Mouse (Mus musculus): Measurements from ENCODE around the gene P2ry14. TPM values are rescaled to one million over a fixed set of nuclear protein-coding genes. Genes with fewer than 3 reads are reported as not detected.

Gene P2ry14
- polyA plus RNA-seq, 1 experiment from 2014 or later = 2.3 TPM

DNA sequence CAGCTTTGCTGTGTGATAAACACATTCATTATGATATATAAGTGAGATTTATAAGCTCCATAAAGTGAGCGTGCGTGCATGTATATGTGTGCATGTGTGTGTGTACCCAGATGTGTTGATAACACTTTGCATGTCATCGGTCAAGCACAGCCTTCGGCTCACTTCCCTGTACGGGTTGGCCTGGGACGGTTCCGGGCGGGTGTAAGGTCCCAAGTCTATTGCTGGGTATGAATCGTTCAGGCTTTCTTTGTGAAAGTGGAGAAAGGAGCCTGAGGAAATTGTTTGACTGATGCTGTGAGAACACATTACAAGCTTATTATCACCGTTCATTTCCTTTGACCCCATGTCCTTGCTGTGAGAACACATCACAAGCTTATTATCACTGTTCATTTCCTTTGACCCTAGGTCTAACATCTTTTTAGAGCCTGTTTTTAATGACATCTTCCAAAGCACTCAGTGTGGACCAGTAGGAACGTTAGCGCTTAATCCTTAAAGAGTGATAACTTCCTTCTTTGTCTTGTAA, 14.4 kb downstream of the P2ry14 start:
- no peaks in the 10 kb centered on the region for H3K4me1 ChIP-seq (ENCODE audit: control insufficient read depth, insufficient read depth, low read length)
- H3K9me3 ChIP-seq (ENCODE audit: control insufficient read depth, low read length) = no peaks in the 10 kb centered on the region
- no peak overlapping the region for H3K4me2 ChIP-seq (replicated peaks; ENCODE audit: low read depth, low read length)
- H3K27ac ChIP-seq (ENCODE audit: low read depth, low read length) = no peak overlapping the region
- no peaks in the 10 kb centered on the region for H3K27me3 ChIP-seq (ENCODE audit: control insufficient read depth, insufficient read depth, low read length)
- no peak for ATAC-seq (ENCODE audit: low FRiP score, low TSS enrichment)
- no peaks in the 10 kb centered on the region for H3K36me3 ChIP-seq (ENCODE audit: control insufficient read depth, insufficient read depth, low read length)
- no peak overlapping the region for H3K9ac ChIP-seq (ENCODE audit: low read depth, low read length)
- WGBS = 82% methylated on average over 12 of the region's 12 CpGs
- no peak overlapping the region for H3K4me3 ChIP-seq (ENCODE audit: low read length)

DNA sequence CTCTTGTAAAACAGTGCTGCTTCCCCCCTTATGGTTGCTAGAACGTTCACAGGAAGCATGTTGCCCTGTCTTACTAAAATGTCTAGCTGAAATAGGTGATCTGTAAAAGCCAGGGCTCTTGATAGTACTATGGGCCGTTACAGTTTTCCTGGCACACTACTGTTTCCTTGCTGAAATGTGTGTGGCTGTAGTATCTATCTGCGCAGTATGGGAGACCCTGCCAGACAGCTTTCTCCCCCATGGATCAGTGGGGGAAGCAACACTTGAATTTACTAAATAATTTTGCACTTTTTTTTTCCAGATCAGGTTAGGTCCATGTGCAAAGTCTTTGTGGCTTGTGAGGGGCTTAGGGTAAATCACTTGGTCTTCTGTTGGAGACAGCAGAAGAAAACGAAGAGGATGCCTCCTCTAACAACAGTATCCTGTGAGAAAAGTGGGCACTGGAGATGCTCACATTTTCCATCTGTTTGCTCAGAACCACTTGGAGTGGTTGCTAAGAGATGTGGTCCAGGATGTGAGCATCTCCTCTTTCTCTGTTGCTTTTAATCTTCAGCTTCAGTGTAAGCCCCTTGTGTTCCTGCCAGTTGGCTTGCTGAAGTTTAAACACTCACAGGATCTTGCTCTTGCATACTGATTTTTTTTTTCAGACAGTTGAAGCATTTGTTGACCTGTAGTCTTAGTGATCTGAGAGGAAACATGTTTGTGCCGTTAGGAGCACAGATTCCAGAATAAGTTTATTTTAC, 17.3 kb downstream of the P2ry14 start:
- 81% methylated on average over 5 of the region's 5 CpGs for whole genome bisulfite sequencing
- Histone ChIP-seq H3K27ac (ENCODE audit: low read depth, low read length) (no peak overlapping the region), H3K9me3 (ENCODE audit: control insufficient read depth, low read length) (no peaks in the 10 kb centered on the region)

DNA sequence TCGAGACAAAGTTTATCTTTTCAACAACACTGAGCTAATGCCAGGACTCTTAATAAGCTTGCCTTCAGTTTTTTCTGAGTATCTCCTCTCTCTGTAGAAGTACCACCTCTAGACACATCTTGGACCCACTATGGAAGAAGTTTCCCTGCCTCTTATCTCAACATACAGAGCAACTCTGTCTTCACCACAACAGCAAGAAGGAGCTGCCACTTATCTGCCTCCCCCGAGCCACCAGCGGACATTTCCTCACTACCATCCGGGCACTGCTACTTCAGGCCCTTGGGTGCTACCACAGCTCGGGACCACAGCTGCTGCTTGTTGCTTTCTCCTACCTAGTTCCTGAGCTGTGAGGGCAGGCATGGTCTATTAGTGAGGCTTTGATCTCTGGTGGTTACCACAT, 20.2 kb downstream of the P2ry14 start:
- no peaks in the 10 kb centered on the region for H3K36me3 ChIP-seq (ENCODE audit: control insufficient read depth, insufficient read depth, low read length)
- no peaks in the 10 kb centered on the region for H3K9me3 ChIP-seq (ENCODE audit: control insufficient read depth, low read length)
- H3K27me3 ChIP-seq (ENCODE audit: control insufficient read depth, insufficient read depth, low read length) = no peaks in the 10 kb centered on the region
- no peak for ATAC-seq (ENCODE audit: low FRiP score, low TSS enrichment)
- no peak overlapping the region for H3K4me3 ChIP-seq (ENCODE audit: low read length)
- WGBS = 82% methylated on average over 5 of the region's 5 CpGs
- H3K27ac ChIP-seq (ENCODE audit: low read depth, low read length) = no peak overlapping the region
- no peak overlapping the region for H3K4me2 ChIP-seq (replicated peaks; ENCODE audit: low read depth, low read length)
- H3K9ac ChIP-seq (ENCODE audit: low read depth, low read length) = no peak overlapping the region
- no peaks in the 10 kb centered on the region for H3K4me1 ChIP-seq (ENCODE audit: control insufficient read depth, insufficient read depth, low read length)

More for the DNA sequence above, 17.3 kb downstream of the P2ry14 start:
- Histone ChIP-seq H3K36me3 (ENCODE audit: control insufficient read depth, insufficient read depth, low read length) (no peaks in the 10 kb centered on the region), H3K9ac (ENCODE audit: low read depth, low read length) (no peak overlapping the region), H3K4me1 (ENCODE audit: control insufficient read depth, insufficient read depth, low read length) (no peaks in the 10 kb centered on the region), H3K4me3 (ENCODE audit: low read length) (no peak overlapping the region), H3K4me2 (replicated peaks; ENCODE audit: low read depth, low read length) (no peak overlapping the region), H3K27me3 (ENCODE audit: control insufficient read depth, insufficient read depth, low read length) (no peaks in the 10 kb centered on the region)
- ATAC-seq (ENCODE audit: low FRiP score, low TSS enrichment) = no peak

DNA sequence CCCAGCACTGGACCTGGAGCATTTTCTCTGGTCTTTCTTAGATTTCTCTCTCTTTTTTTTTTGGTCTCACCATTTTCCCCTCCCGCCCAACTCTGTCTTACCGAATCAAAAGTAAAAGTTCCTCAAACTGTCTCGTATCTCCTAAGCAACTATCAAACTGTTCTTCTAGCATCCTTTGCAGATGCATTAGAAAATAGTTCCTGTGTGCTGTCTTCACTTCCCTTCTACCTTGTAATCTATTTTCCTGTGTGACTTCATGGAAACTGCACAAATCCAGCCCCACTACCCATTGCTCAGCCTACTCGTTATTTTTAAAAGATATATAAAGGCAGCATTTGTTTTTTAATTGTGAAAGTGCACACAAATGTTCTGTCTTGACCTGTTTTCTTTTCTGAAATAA, 21.5 kb downstream of the P2ry14 start:
- H3K27me3 ChIP-seq (ENCODE audit: control insufficient read depth, insufficient read depth, low read length) = no peaks in the 10 kb centered on the region
- WGBS = 92% methylated on average over 4 of the region's 4 CpGs
- no peak overlapping the region for H3K4me3 ChIP-seq (ENCODE audit: low read length)
- H3K36me3 ChIP-seq (ENCODE audit: control insufficient read depth, insufficient read depth, low read length) = no peaks in the 10 kb centered on the region
- H3K27ac ChIP-seq (ENCODE audit: low read depth, low read length) = no peak overlapping the region
- no peaks in the 10 kb centered on the region for H3K4me1 ChIP-seq (ENCODE audit: control insufficient read depth, insufficient read depth, low read length)
- no peak for ATAC-seq (ENCODE audit: low FRiP score, low TSS enrichment)
- H3K9ac ChIP-seq (ENCODE audit: low read depth, low read length) = no peak overlapping the region
- no peaks in the 10 kb centered on the region for H3K9me3 ChIP-seq (ENCODE audit: control insufficient read depth, low read length)
- no peak overlapping the region for H3K4me2 ChIP-seq (replicated peaks; ENCODE audit: low read depth, low read length)

DNA sequence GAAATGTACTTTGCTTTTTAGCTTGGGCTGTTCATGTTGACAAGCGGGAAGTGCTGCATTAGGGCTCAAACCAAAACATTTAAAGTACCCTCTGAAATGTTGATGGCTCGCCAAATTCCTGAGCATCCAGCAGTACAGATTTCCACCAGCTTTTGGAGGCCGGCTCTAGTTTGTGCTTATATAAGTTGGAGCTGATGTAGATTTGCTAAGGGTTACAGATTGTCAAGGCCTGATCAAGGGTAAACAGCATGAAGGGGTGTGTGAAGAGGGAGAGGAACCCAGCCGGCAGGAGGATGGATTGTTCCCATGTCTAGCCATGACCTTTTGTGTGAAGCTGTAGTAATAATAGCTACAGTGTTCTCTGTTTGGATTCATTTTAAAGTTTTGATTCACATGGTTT, 22.3 kb downstream of the P2ry14 start:
- Histone ChIP-seq H3K36me3 (ENCODE audit: control insufficient read depth, insufficient read depth, low read length) (no peaks in the 10 kb centered on the region), H3K27ac (ENCODE audit: low read depth, low read length) (no peak overlapping the region), H3K27me3 (ENCODE audit: control insufficient read depth, insufficient read depth, low read length) (no peaks in the 10 kb centered on the region), H3K9ac (ENCODE audit: low read depth, low read length) (no peak overlapping the region), H3K4me1 (ENCODE audit: control insufficient read depth, insufficient read depth, low read length) (no peaks in the 10 kb centered on the region), H3K4me2 (replicated peaks; ENCODE audit: low read depth, low read length) (no peak overlapping the region), H3K4me3 (ENCODE audit: low read length) (no peak overlapping the region), H3K9me3 (ENCODE audit: control insufficient read depth, low read length) (no peaks in the 10 kb centered on the region)
- 70% methylated on average over 4 of the region's 4 CpGs for WGBS
- no peak for ATAC-seq (ENCODE audit: low FRiP score, low TSS enrichment)

DNA sequence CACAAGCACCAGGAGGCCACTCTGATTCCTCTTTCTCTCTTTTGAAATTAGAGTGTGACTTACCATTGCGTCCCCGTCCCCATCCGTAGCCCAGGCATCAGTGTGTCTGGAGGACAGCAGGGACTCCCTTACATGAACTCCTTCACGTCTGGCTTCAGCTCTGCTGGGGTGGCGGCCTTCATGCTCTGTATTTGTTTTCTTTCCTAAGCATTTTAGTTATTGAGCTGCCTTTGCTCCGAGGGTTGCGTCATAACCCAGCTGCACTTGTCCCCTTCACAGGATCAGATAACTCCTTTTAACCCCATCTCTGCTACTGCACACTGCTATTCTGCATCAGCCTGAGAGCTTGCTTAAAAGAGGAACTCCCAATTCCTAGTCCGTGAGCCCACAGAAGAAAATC, 23.0 kb downstream of the P2ry14 start:
- Histone ChIP-seq H3K4me2 (replicated peaks; ENCODE audit: low read depth, low read length) (no peak overlapping the region), H3K4me3 (ENCODE audit: low read length) (no peak overlapping the region), H3K9me3 (ENCODE audit: control insufficient read depth, low read length) (no peaks in the 10 kb centered on the region), H3K27ac (ENCODE audit: low read depth, low read length) (no peak overlapping the region), H3K9ac (ENCODE audit: low read depth, low read length) (no peak overlapping the region), H3K27me3 (ENCODE audit: control insufficient read depth, insufficient read depth, low read length) (no peaks in the 10 kb centered on the region), H3K4me1 (ENCODE audit: control insufficient read depth, insufficient read depth, low read length) (no peaks in the 10 kb centered on the region), H3K36me3 (ENCODE audit: control insufficient read depth, insufficient read depth, low read length) (no peaks in the 10 kb centered on the region)
- WGBS = 47% methylated on average over 8 of the region's 8 CpGs
- no peak for ATAC-seq (ENCODE audit: low FRiP score, low TSS enrichment)

DNA sequence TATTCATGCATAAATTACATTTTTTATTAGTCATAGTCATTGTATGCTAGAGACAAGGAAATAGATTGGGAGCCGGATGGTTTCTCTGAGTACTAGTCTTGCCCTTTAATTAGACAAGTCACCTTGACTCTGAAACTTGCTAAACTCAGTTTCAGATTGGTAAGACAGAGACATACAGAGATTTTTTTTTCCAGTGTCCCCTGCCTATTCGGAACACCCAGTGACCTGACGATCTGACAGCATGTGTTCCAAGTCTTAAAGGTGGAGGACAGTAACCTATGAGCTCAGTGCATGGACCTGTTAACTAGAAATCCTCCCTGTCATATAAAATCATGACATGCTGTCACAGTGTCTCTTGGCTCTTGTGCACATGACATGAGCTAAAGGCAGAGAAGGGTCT, 23.9 kb downstream of the P2ry14 start:
- no peak overlapping the region for H3K4me2 ChIP-seq (replicated peaks; ENCODE audit: low read depth, low read length)
- H3K4me3 ChIP-seq (ENCODE audit: low read length) = no peak overlapping the region
- H3K27ac ChIP-seq (ENCODE audit: low read depth, low read length) = no peak overlapping the region
- H3K9ac ChIP-seq (ENCODE audit: low read depth, low read length) = no peak overlapping the region
- no peaks in the 10 kb centered on the region for H3K4me1 ChIP-seq (ENCODE audit: control insufficient read depth, insufficient read depth, low read length)
- 80% methylated on average over 3 of the region's 3 CpGs for WGBS
- H3K9me3 ChIP-seq (ENCODE audit: control insufficient read depth, low read length) = no peaks in the 10 kb centered on the region
- no peaks in the 10 kb centered on the region for H3K27me3 ChIP-seq (ENCODE audit: control insufficient read depth, insufficient read depth, low read length)
- no peaks in the 10 kb centered on the region for H3K36me3 ChIP-seq (ENCODE audit: control insufficient read depth, insufficient read depth, low read length)
- no peak for ATAC-seq (ENCODE audit: low FRiP score, low TSS enrichment)

DNA sequence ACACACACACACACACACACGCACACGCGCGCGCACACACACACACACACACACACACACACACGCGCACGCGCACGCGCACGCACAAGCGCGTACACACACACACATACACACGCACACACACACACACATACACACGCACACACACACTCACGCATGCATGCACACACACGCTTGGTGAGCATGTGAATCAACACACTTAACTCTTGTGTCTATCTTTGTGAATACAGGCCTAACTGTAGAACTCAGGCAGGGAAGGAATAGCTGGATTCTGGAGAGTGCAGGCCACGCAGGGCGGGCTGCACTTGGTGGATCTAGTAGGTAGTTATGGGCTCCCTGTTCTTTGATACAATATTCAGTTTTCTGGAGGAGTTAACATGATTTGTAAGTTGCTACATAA, 24.7 kb downstream of the P2ry14 start:
- H3K9ac ChIP-seq (ENCODE audit: low read depth, low read length) = no peak overlapping the region
- no peak for ATAC-seq (ENCODE audit: low FRiP score, low TSS enrichment)
- 82% methylated on average over 20 of the region's 20 CpGs for WGBS
- H3K4me1 ChIP-seq (ENCODE audit: control insufficient read depth, insufficient read depth, low read length) = no peaks in the 10 kb centered on the region
- no peak overlapping the region for H3K27ac ChIP-seq (ENCODE audit: low read depth, low read length)
- H3K4me2 ChIP-seq (replicated peaks; ENCODE audit: low read depth, low read length) = no peak overlapping the region
- H3K27me3 ChIP-seq (ENCODE audit: control insufficient read depth, insufficient read depth, low read length) = no peaks in the 10 kb centered on the region
- no peak overlapping the region for H3K4me3 ChIP-seq (ENCODE audit: low read length)
- H3K9me3 ChIP-seq (ENCODE audit: control insufficient read depth, low read length) = no peaks in the 10 kb centered on the region
- H3K36me3 ChIP-seq (ENCODE audit: control insufficient read depth, insufficient read depth, low read length) = no peaks in the 10 kb centered on the region

DNA sequence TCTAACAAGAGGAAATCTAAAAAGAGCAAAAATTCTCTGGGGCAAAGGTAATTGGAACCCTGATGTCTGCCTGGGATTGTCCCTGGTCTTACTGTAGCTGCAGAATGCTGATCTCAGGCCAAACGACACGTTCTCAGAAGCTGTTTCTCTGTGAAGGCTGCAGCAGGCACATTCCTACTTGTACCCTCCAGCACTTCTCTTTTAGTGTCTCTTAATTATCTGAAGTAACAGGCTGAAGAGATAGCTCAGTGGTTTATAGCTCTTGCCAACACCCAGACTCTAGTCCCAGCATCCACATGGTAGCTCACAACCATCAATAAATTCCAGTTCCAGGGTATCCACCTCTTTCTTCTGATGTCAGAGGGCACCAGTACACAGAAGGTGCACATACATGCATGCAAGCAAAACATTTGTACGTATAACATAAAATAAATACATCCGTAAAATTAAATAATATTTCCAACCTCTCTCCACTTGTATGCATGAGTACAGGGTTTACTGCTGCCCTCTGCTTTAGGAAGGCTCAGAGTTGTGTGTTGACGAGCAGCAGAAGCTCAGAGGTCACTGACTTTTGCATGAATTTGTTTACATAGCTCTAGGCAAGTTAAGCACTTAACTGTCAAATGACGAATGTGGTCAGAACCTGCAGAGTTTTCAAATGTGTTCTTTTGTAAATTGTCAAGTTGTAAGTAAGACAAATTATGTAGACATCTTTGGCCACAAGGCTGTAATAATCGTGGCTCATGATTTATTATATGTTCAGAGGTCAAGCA, 27.4 kb downstream of the P2ry14 start:
- no peak overlapping the region for H3K27ac ChIP-seq (ENCODE audit: low read depth, low read length)
- 0 out of 2 replicates have a peak, but pooled peaks cover 2% of the 10 kb centered on the region for H3K4me1 ChIP-seq (ENCODE audit: control insufficient read depth, insufficient read depth, low read length)
- H3K4me2 ChIP-seq (replicated peaks; ENCODE audit: low read depth, low read length) = no peak overlapping the region
- H3K9me3 ChIP-seq (ENCODE audit: control insufficient read depth, low read length) = no peaks in the 10 kb centered on the region
- no peak for ATAC-seq (ENCODE audit: low FRiP score, low TSS enrichment)
- H3K9ac ChIP-seq (ENCODE audit: low read depth, low read length) = no peak overlapping the region
- no peaks in the 10 kb centered on the region for H3K36me3 ChIP-seq (ENCODE audit: control insufficient read depth, insufficient read depth, low read length)
- WGBS = 37% methylated on average over 7 of the region's 7 CpGs
- H3K4me3 ChIP-seq (ENCODE audit: low read length) = no peak overlapping the region
- H3K27me3 ChIP-seq (ENCODE audit: control insufficient read depth, insufficient read depth, low read length) = no peaks in the 10 kb centered on the region

Measured in kidney, embryonic 14.5 days (tissue).